Mouse (Mus musculus): ENCODE data around the gene Morf4l1.

- TF ChIP-seq CTCF (conservative IDR thresholded peaks at IDR 0.05; ENCODE audit: low read length) = no peak
- no peak for TF ChIP-seq NANOG (IDR thresholded peaks at IDR 0.05; ENCODE audit: borderline replicate concordance, low read length)
Measured at GRCm38 (mm10) chr9:90056716-90057115, 57.9 kb downstream of the Morf4l1 start.
